ENCODE assay signal across 21 mouse cellular contexts in genomic region chr11:41030018-41030417, GRCm38 (mm10).
"Had no signal": no experiment of that assay in that cellular context is flagged by ENCODE, and none has a peak within 500 bp of the region (broad histone marks: within the 10 kb centered on the region; RNA-seq: fewer than 3 reads in every experiment).

No protein-coding gene starts in this region.

- H3K9me3 ChIP-seq: lung, embryonic 15.5 days; megakaryocyte, embryonic 14.5 days; midbrain, embryonic 13.5 days; neural tube, embryonic 13.5 days; neural tube, embryonic 15.5 days; stomach, embryonic 15.5 days had no signal

- DNase-seq: lung, adult 2 months; lung, postnatal 14 days; lung, postnatal 36 days; retina, postnatal 1 day; right cerebral cortex, adult 18-20 months; right cerebral cortex, postnatal 14 days; thymus, adult 2 months; thymus, postnatal 25 days; thymus, postnatal 4 days had no signal

- ATAC-seq: lung, postnatal 0 days; midbrain, embryonic 13.5 days; midbrain, embryonic 16.5 days had no signal

- H3K9ac ChIP-seq: lung, embryonic 15.5 days; midbrain, embryonic 13.5 days; neural tube, embryonic 13.5 days; neural tube, embryonic 15.5 days; stomach, embryonic 15.5 days had no signal

- H3K36me3 ChIP-seq: lung, embryonic 15.5 days; midbrain, embryonic 13.5 days; neural tube, embryonic 13.5 days; neural tube, embryonic 15.5 days; stomach, embryonic 15.5 days had no signal

- H3K4me3 ChIP-seq: lung, embryonic 15.5 days; megakaryocyte, embryonic 14.5 days; midbrain, embryonic 13.5 days; myocyte; neural tube, embryonic 13.5 days; neural tube, embryonic 15.5 days; stomach, embryonic 15.5 days had no signal

- H3K27me3 ChIP-seq: lung, embryonic 15.5 days; megakaryocyte, embryonic 14.5 days; midbrain, embryonic 13.5 days; neural tube, embryonic 13.5 days; neural tube, embryonic 15.5 days; stomach, embryonic 15.5 days had no signal

- H3K4me2 ChIP-seq: lung, embryonic 15.5 days; midbrain, embryonic 11.5 days; midbrain, embryonic 13.5 days; neural tube, embryonic 13.5 days; neural tube, embryonic 15.5 days; stomach, embryonic 15.5 days had no signal

- H3K4me1 ChIP-seq: lung, embryonic 15.5 days; megakaryocyte, embryonic 14.5 days; midbrain, embryonic 13.5 days; neural tube, embryonic 13.5 days; neural tube, embryonic 15.5 days; stomach, embryonic 15.5 days had no signal

- H3K27ac ChIP-seq: lung, embryonic 15.5 days; macrophage; midbrain, embryonic 13.5 days; neural tube, embryonic 13.5 days; neural tube, embryonic 15.5 days; stomach, embryonic 15.5 days; stomach, postnatal 0 days had no signal
